Mouse (Mus musculus): ENCODE measurements at regions not wholly inside any gene's neighbourhood (a gene's known extent, or its start where the extent isn't known, plus 50 kb on each side); places are given as distances from the start of the nearest gene placed in this dataset.
A peak's percentile ranks its signal among the peaks of the same experiment; 100 is the strongest.

- no peak for DNase-seq (ENCODE audit: low spot score in 2 of 2)
Observed at GRCm38 (mm10) chr3:15065681-15066080, 179.6 kb downstream of the Car2 start.

GRCm38 (mm10) chr3:15068256-15068655 is 182.2 kb downstream of the Car2 start:
- Histone ChIP-seq H3K27ac (no peak overlapping the region), H3K4me3 (no peak overlapping the region)
- no peak for TF ChIP-seq CTCF (conservative IDR thresholded peaks at IDR 0.05)
- DNase-seq (ENCODE audit: low spot score in 2 of 2): no peak

More at GRCm38 (mm10) chr3:15065681-15066080, 179.6 kb downstream of the Car2 start:
- no peak for TF ChIP-seq CTCF (conservative IDR thresholded peaks at IDR 0.05)
- Histone ChIP-seq H3K4me3 (no peak overlapping the region), H3K27ac (no peak overlapping the region)

- peak; percentile 29 to 52 for DNase-seq (ENCODE audit: low spot score in 2 of 2)
- Histone ChIP-seq H3K4me3 (no peak overlapping the region), H3K27ac (peak overlapping the region; percentile 63; the same call in 1 of the 2 replicates)
- no peak for TF ChIP-seq CTCF (conservative IDR thresholded peaks at IDR 0.05)
Observed at GRCm38 (mm10) chr3:15071030-15071883, 185.2 kb downstream of the Car2 start.

- TF ChIP-seq CTCF (conservative IDR thresholded peaks at IDR 0.05): no peak
- no peak overlapping the region for H3K4me3 ChIP-seq
- no peak for DNase-seq (ENCODE audit: low spot score in 2 of 2)
- H3K27ac ChIP-seq: no peak overlapping the region
Observed at GRCm38 (mm10) chr3:15073405-15073804, 187.3 kb downstream of the Car2 start.

GRCm38 (mm10) chr3:15073847-15074246 is 187.8 kb downstream of the Car2 start:
- DNase-seq (ENCODE audit: low spot score in 2 of 2): no peak
- Histone ChIP-seq H3K27ac (no peak overlapping the region), H3K4me3 (no peak overlapping the region)
- TF ChIP-seq CTCF (conservative IDR thresholded peaks at IDR 0.05): no peak

GRCm38 (mm10) chr3:15074949-15075348 is 188.9 kb downstream of the Car2 start:
- no peak for TF ChIP-seq CTCF (conservative IDR thresholded peaks at IDR 0.05)
- DNase-seq (ENCODE audit: low spot score in 2 of 2): no peak

GRCm38 (mm10) chr3:15090124-15090523 is 204.1 kb downstream of the Car2 start:
- peak; percentile 63 for TF ChIP-seq CTCF (conservative IDR thresholded peaks at IDR 0.05)
- H3K27ac ChIP-seq: no peak overlapping the region
- H3K4me3 ChIP-seq: no peak overlapping the region
- no peak for DNase-seq (ENCODE audit: low spot score in 2 of 2)

More at GRCm38 (mm10) chr3:15074949-15075348, 188.9 kb downstream of the Car2 start:
- Histone ChIP-seq H3K4me3 (no peak overlapping the region), H3K27ac (no peak overlapping the region)

GRCm38 (mm10) chr3:15098206-15098817 is 212.2 kb downstream of the Car2 start:
- TF ChIP-seq CTCF (conservative IDR thresholded peaks at IDR 0.05): no peak
- Histone ChIP-seq H3K4me3 (no peak overlapping the region), H3K27ac (no peak overlapping the region)
- DNase-seq (ENCODE audit: low spot score in 2 of 2): no peak

- TF ChIP-seq CTCF (conservative IDR thresholded peaks at IDR 0.05): no peak
- DNase-seq (ENCODE audit: low spot score in 2 of 2): no peak
- Histone ChIP-seq H3K4me3 (no peak overlapping the region), H3K27ac (no peak overlapping the region)
Observed at GRCm38 (mm10) chr3:15098981-15099380, 212.9 kb downstream of the Car2 start.

- H3K27ac ChIP-seq: no peak overlapping the region
- TF ChIP-seq CTCF (conservative IDR thresholded peaks at IDR 0.05): no peak
- H3K4me3 ChIP-seq: no peak overlapping the region
- no peak for DNase-seq (ENCODE audit: low spot score in 2 of 2)
Observed at GRCm38 (mm10) chr3:15105627-15106026, 219.6 kb downstream of the Car2 start.

- DNase-seq (ENCODE audit: low spot score in 2 of 2): no peak
Observed at GRCm38 (mm10) chr3:15106281-15106680, 220.2 kb downstream of the Car2 start.

GRCm38 (mm10) chr3:15107301-15107700 is 221.2 kb downstream of the Car2 start:
- DNase-seq (ENCODE audit: low spot score in 2 of 2): no peak
- TF ChIP-seq CTCF (conservative IDR thresholded peaks at IDR 0.05): no peak
- no peak overlapping the region for H3K4me3 ChIP-seq
- H3K27ac ChIP-seq: no peak overlapping the region

More at GRCm38 (mm10) chr3:15106281-15106680, 220.2 kb downstream of the Car2 start:
- no peak overlapping the region for H3K27ac ChIP-seq
- H3K4me3 ChIP-seq: no peak overlapping the region
- TF ChIP-seq CTCF (conservative IDR thresholded peaks at IDR 0.05): no peak

- Histone ChIP-seq H3K4me3 (no peak overlapping the region), H3K27ac (no peak overlapping the region; the same call in 1 of the 2 replicates)
- no peak for TF ChIP-seq CTCF (conservative IDR thresholded peaks at IDR 0.05)
- DNase-seq (ENCODE audit: low spot score in 2 of 2): no peak
Observed at GRCm38 (mm10) chr3:15108239-15108934, 222.3 kb downstream of the Car2 start.
